Mouse (Mus musculus) left cerebral cortex, adult 18-20 months (tissue): ENCODE data around the gene Eif4a1. TPM values are rescaled to one million over a fixed set of nuclear protein-coding genes. Genes with fewer than 3 reads are reported as not detected.
"Not testable (repeated sequence)": the region's sequence is repeated elsewhere in the genome, so short reads cannot be mapped to it uniquely, and the experiment has no call there.

Source experiments
- DNase-seq, 2 experiments: peaks; one replicate each; pipeline ENCODE4 v3.0.0; 2021 to 2022; ENCODE audit warnings: low spot score in 2 of 2, mixed read lengths in 1 of 2
- microRNA-seq, 2 experiments: library from miRNA; unstranded; fragments of <30 nt; microRNA quantifications; one replicate each; pipeline ENCODE4 v1.2.0; 2021
- total RNA-seq, 2 experiments: library from RNA; stranded (reverse); gene quantifications; 2 replicates each; pipeline ENCODE4 v1.2.3; 2021

The Eif4a1 gene
- total RNA-seq, 2 experiments from 2014 or later = 289 to 295 TPM

- DNase-seq = no peak
Observed at GRCm38 (mm10) chr11:69645860-69646259, 26.4 kb downstream of the Eif4a1 start.

DNA sequence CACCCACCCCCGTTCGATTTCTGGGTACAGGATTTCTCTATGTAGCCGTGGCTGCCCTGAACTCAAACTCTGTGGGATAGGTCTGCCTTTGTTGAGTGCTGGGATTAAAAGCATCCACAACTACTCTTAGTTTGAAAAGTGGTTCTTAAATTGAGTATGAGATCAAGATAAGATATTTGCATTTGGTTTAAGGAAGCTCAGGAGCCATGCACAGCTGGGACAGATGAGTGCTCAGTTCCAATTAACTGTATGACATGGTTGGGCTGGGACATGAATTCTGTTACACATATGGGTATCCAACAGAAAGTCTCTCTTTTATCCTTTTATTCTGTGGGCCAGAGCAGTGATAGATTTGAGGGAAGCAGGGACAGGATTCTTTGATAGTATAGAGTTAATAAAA, 36.8 kb downstream of the Eif4a1 start:
- no peak for DNase-seq

DNA sequence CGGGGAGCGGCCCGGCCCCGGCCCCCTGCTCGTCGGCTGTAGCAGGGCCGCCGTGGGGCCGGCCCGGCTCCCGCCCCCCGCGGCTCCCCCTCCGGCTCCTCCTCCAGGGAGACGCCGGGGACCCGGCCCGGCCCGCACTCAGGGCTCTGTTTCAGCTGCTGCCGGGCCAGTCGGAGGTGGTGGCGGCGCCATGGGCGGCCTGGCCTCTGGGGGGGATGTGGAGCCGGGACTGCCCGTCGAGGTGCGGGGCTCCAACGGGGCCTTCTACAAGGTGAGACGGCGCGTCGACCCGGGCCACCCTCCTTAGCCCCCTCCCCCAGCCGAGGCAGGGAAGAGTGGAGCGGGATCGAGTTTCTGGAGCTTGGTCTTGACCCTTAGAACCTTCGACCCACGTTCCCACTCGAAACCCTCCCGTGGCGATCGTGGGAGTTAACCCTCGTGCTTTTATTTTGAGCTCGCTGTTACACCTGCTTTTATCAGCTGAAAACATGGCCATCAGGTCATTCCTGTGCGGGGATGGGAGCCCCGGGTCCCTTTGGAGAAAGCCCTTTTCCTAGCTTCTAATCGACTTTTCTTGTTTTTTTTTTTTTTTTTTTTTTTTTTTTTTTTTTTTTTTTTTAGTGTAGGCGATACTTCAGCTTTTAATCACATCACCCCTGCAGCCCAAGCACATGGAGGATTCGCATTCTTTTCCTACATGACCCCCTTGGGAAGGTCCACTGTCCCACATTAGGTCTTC, 38.9 kb downstream of the Eif4a1 start:
- DNase-seq = no peak

DNA sequence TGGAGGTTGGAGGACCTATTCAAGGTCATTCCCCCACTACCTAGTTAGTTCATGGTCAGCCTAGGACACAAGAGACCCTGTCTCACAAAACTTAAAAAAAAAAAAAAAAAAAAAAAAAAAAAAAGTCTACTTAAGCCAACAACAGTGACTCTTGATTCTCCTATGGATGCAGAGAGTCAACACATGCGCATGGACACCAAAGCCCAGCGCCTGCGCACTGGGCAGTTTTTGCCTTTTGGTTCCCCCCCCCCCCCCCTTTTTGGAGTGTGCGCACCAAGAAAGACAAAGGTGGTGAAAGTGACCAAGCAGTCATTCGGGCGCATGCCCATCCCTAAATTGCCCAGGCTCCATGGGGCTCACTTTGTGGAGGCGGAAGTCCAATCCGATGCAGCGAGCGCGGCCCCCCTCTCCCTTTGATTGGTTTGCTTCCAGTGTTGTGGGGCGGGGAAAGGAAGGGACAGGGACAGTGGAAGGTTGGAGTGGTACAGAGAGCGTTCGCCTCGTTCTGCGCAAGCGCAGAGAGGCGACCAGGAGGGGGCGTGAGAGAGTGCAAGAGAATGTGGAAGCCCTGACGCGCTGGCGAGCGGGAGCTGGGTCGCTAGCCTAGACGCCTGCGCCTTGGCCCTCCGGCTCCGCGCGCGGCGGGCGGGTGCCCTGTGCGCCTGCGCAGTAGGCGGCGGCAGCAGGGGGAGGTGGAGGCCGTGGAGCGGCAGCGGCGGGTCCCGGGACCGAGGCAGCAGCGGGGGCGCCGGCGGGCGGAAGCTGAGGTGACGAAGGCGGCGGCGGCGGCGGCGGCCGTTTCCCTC, 39.7 kb downstream of the Eif4a1 start, which contains the start of gene Fxr2:
Fxr2 (plus strand) TSS at position 707 of the 806 bp plus-strand sequence.
- peak; percentile 100 for DNase-seq

DNA sequence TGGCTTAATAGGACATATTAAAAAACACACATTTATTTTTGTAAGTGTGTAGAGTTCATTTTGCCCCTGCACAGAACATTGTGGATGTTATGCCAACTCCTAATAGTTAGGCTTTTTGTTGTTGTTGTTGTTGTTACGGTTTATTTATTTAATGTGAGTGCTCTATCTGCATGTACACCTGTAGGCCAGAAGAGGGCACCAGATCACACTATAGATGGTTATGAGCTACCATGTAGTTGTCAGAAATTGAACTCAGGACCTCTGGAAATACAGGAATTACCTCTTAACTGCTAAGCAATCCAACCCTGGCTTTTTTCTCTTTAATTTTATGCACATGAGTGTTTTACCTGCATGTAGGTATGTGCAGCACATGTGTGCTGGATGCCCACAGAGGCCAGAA, 42.4 kb downstream of the Eif4a1 start:
- no peak for DNase-seq

DNA sequence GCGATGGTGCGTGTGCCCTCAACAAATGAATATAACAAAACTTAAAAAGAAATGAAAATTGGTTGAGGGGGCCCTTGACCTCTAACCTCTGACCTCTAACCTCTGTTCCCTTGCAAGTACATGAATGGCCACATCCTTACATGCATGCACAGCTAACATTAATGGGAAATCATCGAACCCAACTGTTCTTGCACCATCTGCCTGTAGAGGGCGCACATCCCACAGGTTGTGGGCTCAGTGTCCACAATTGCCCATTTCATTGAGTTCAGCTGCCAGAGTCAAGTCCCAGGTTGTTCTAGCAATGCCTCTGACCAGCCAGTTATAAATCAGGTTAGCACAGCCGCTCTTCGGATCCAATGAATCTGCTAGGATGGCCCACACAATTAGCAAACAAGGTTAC, 43.9 kb downstream of the Eif4a1 start:
- DNase-seq = peak; percentile 70 to 81

GRCm38 (mm10) chr11:69624339-69624738, 47.9 kb downstream of the Eif4a1 start:
- DNase-seq = not testable (repeated sequence)

- DNase-seq = no peak
Observed at GRCm38 (mm10) chr11:69623006-69623405, 49.2 kb downstream of the Eif4a1 start.

- DNase-seq = no peak
Observed at GRCm38 (mm10) chr11:69622406-69622805, 49.8 kb downstream of the Eif4a1 start.

- no peak for DNase-seq
Observed at GRCm38 (mm10) chr11:69621571-69622268, 50.5 kb downstream of the Eif4a1 start, which contains the start of gene Sat2. Sat2 (plus strand) TSS chr11:69622024.

DNA sequence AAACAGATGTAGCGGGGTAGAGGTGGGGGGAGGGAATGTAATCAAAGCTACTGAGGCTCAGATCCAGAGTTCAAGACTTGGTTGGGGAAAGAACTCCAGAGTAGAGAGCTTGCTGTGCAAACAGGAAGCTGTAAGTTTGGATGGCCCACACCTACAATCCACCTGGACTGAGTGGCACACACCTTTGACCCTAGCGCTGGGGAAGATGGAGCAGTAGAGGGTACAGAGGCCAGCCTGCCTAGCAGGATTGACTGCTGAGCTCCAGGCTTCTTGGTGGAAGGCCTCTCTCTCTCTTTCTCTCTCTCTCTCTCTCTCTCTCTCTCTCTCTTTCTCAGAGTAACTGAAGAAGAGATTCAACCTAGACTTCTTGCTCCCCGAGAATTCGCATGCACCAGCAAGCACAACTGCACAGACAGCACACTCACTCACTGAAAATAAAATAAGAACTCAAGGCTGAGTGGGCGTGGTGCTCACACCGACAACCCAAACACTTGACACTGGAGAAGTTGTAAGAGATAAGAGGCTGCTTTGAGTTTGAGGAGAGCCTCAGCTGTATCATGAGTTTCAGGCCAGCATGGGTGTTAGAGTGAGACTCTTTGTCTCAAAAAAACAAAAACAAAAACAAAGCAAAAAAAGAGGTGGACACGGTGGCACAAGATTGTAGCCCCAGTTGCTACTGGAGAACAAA, 51.7 kb downstream of the Eif4a1 start:
- no peak for DNase-seq

GRCm38 (mm10) chr11:69617805-69618204, 54.4 kb downstream of the Eif4a1 start, which contains the start of gene Shbg:
Shbg (minus strand) TSS chr11:69617905.
- DNase-seq = no peak

Small RNA genes within 50 kb of the gene (microRNA-seq; reads per million reads assigned to microRNA genes)
- gene Mir1934 = 6.1 to 10.4 reads per million in 2 experiments
- 0 reads per million in 2 experiments for gene Mir467f

Other genes with a start within 250 kb of the Eif4a1 start
- 1 to 10 TPM; 2.2 to 3.7 TPM for gene Dnah2, start 123.3 kb downstream of the Eif4a1 start, total RNA-seq
- 10 to 100 TPM; 51.9 to 65.6 TPM for gene Efnb3, start 112.2 kb downstream of the Eif4a1 start, total RNA-seq
- gene Wrap53, start 92.2 kb downstream of the Eif4a1 start, total RNA-seq = 10 to 100 TPM in 1 of 2 experiments, 1 to 10 TPM in 1; 9.2 to 10.7 TPM
- gene Trp53, start 92.1 kb downstream of the Eif4a1 start, total RNA-seq = 10 to 100 TPM; 22.9 to 25.9 TPM
- 100 to 1,000 TPM; 392 to 424 TPM for gene Atp1b2, start 66.5 kb downstream of the Eif4a1 start, total RNA-seq
- gene Shbg, start 54.5 kb downstream of the Eif4a1 start, total RNA-seq = not detected
- gene Sat2, start 50.4 kb downstream of the Eif4a1 start, total RNA-seq = 1 to 10 TPM; 8.5 to 9.5 TPM
- 100 to 1,000 TPM; 148 TPM for gene Fxr2, start 39.4 kb downstream of the Eif4a1 start, total RNA-seq
- not detected for gene Sox15, start 17.1 kb downstream of the Eif4a1 start, total RNA-seq
- gene Mpdu1, start 9.8 kb downstream of the Eif4a1 start, total RNA-seq = 10 to 100 TPM; 47.5 to 58.2 TPM
- 10 to 100 TPM; 15.1 to 15.5 TPM for gene Cd68, start 6.3 kb downstream of the Eif4a1 start, total RNA-seq
- gene Senp3, start 9.7 kb upstream of the Eif4a1 start, total RNA-seq = 10 to 100 TPM; 91.4 to 98.7 TPM
- 1 to 10 TPM; 1.6 to 2.9 TPM for gene Tnfsf13, start 13.4 kb upstream of the Eif4a1 start, total RNA-seq
- gene Tnfsf12, start 23.4 kb upstream of the Eif4a1 start, total RNA-seq = 10 to 100 TPM; 11.5 to 12.1 TPM
- gene Tnfsfm13, start 23.7 kb upstream of the Eif4a1 start, total RNA-seq = 1 to 10 TPM; 1.7 to 4.1 TPM
- gene Polr2a, start 86.2 kb upstream of the Eif4a1 start, total RNA-seq = 10 to 100 TPM; 44.2 to 46.2 TPM
- not detected for gene Slc35g3, start 89.5 kb upstream of the Eif4a1 start, total RNA-seq
- 100 to 1,000 TPM; 146 to 156 TPM for gene Zbtb4, start 93.5 kb upstream of the Eif4a1 start, total RNA-seq
- 1 to 10 TPM; 1.2 TPM for gene Chrnb1, start 123.5 kb upstream of the Eif4a1 start, total RNA-seq
- gene Fgf11, start 129.4 kb upstream of the Eif4a1 start, total RNA-seq = 10 to 100 TPM; 17.1 to 18.5 TPM
- gene Tmem102, start 133.2 kb upstream of the Eif4a1 start, total RNA-seq = under 1 TPM in 1 of 2 experiments, not detected in 1; 0.26 TPM
- not detected for gene Gm39566, start 142.9 kb upstream of the Eif4a1 start, total RNA-seq
- not detected for gene Spem2, start 146.0 kb upstream of the Eif4a1 start, total RNA-seq
- gene Spem1, start 149.8 kb upstream of the Eif4a1 start, total RNA-seq = not detected
- gene Nlgn2, start 165.4 kb upstream of the Eif4a1 start, total RNA-seq = 100 to 1,000 TPM; 215 to 224 TPM
- gene Tmem256, start 166.1 kb upstream of the Eif4a1 start, total RNA-seq = 100 to 1,000 TPM; 120 to 143 TPM
- gene Plscr3, start 174.0 kb upstream of the Eif4a1 start, total RNA-seq = 10 to 100 TPM; 15.6 to 17.7 TPM
- under 1 TPM in 1 of 2 experiments, not detected in 1; 0.14 TPM for gene Tnk1, start 186.3 kb upstream of the Eif4a1 start, total RNA-seq
- gene Tmem95, start 205.6 kb upstream of the Eif4a1 start, total RNA-seq = not detected
- gene Kctd11, start 209.0 kb upstream of the Eif4a1 start, total RNA-seq = 1 to 10 TPM; 1.2 to 1.4 TPM
- gene Acap1, start 223.1 kb upstream of the Eif4a1 start, total RNA-seq = under 1 TPM in 1 of 2 experiments, not detected in 1; 0.14 TPM
- gene 2810408A11Rik, start 228.6 kb upstream of the Eif4a1 start, total RNA-seq = under 1 TPM; 0.35 to 0.72 TPM
- gene Neurl4, start 228.6 kb upstream of the Eif4a1 start, total RNA-seq = 100 to 1,000 TPM; 116 to 118 TPM
- gene Gps2, start 241.5 kb upstream of the Eif4a1 start, total RNA-seq = 10 to 100 TPM; 33.0 to 33.4 TPM
- gene Eif5a, start 249.5 kb upstream of the Eif4a1 start, total RNA-seq = 100 to 1,000 TPM; 431 to 468 TPM